Mouse (Mus musculus): Measurements from ENCODE around the gene D10Jhu81e. TPM values are rescaled to one million over a fixed set of nuclear protein-coding genes. Genes with fewer than 3 reads are reported as not detected.
A peak's percentile ranks its signal among the peaks of the same experiment; 100 is the strongest.
"Not testable (repeated sequence)": the region's sequence is repeated elsewhere in the genome, so short reads cannot be mapped to it uniquely, and the experiment has no call there.

Gene D10Jhu81e
- 100 to 1,000 TPM; 124 to 134 TPM for total RNA-seq (2021)
- long read RNA-seq, experiment 1, partial matches to known transcripts, result 0 of 2 reads
- long read RNA-seq, experiment 1, other reads (novel, unspliced or antisense), result 1 of 2 reads
- long read RNA-seq, experiment 2, transcript D10Jhu81e-201 (7 exons, 1,378 nt), result major isoform, 7 of 11 reads
- long read RNA-seq, experiment 2, partial matches to known transcripts, result 0 of 11 reads
- long read RNA-seq, experiment 2, other reads (novel, unspliced or antisense), result 4 of 11 reads

GRCm38 (mm10) chr10:78169281-78170042 is at the start of gene D10Jhu81e:
Gene D10Jhu81e, minus strand, starts transcription at chr10:78169782.
- TF ChIP-seq CTCF (conservative IDR thresholded peaks at IDR 0.05), result no peak; the same call in 1 of the 2 replicates
- Histone ChIP-seq H3K4me3 (peak within 1 kb of the TSS; percentile 99), H3K27ac (peak within 1 kb of the TSS; percentile 98)
- peak; percentile 99 to 100 for DNase-seq (ENCODE audit: low spot score in 2 of 2)

- TF ChIP-seq CTCF (conservative IDR thresholded peaks at IDR 0.05), result no peak
- Histone ChIP-seq H3K4me3 (no peak overlapping the region), H3K27ac (peak overlapping the region; percentile 76; the same call in 1 of the 2 replicates)
- peak in 1 of 2 experiments; percentile 23 for DNase-seq (ENCODE audit: low spot score in 2 of 2)
These were observed 49.0 kb upstream of the D10Jhu81e start for GRCm38 (mm10) chr10:78218576-78218975.

- TF ChIP-seq CTCF (conservative IDR thresholded peaks at IDR 0.05), result no peak
- H3K4me3 ChIP-seq, result no peak overlapping the region
- H3K27ac ChIP-seq, result no peak overlapping the region
- DNase-seq (ENCODE audit: low spot score in 2 of 2), result no peak
These were observed 46.9 kb upstream of the D10Jhu81e start for GRCm38 (mm10) chr10:78216376-78217083.

GRCm38 (mm10) chr10:78214371-78214770 is 44.8 kb upstream of the D10Jhu81e start:
- TF ChIP-seq CTCF (conservative IDR thresholded peaks at IDR 0.05), result no peak
- DNase-seq (ENCODE audit: low spot score in 2 of 2), result no peak
- H3K4me3 ChIP-seq, result no peak overlapping the region
- no peak overlapping the region for H3K27ac ChIP-seq

- TF ChIP-seq CTCF (conservative IDR thresholded peaks at IDR 0.05), result peak; percentile 74
- Histone ChIP-seq H3K27ac (no peak overlapping the region), H3K4me3 (no peak overlapping the region)
- peak in 1 of 2 experiments; percentile 59 for DNase-seq (ENCODE audit: low spot score in 2 of 2)
These were observed 41.7 kb upstream of the D10Jhu81e start for GRCm38 (mm10) chr10:78211311-78211710.

- H3K4me3 ChIP-seq, result no peak overlapping the region
- DNase-seq (ENCODE audit: low spot score in 2 of 2), result no peak
- no peak overlapping the region for H3K27ac ChIP-seq
- no peak for TF ChIP-seq CTCF (conservative IDR thresholded peaks at IDR 0.05)
These were observed 31.6 kb upstream of the D10Jhu81e start for GRCm38 (mm10) chr10:78201182-78201581.

GRCm38 (mm10) chr10:78192933-78193332 is 23.4 kb upstream of the D10Jhu81e start:
- Histone ChIP-seq H3K4me3 (no peak overlapping the region), H3K27ac (no peak overlapping the region)
- TF ChIP-seq CTCF (conservative IDR thresholded peaks at IDR 0.05), result no peak
- no peak for DNase-seq (ENCODE audit: low spot score in 2 of 2)

GRCm38 (mm10) chr10:78186076-78186475 is 16.5 kb upstream of the D10Jhu81e start:
- DNase-seq (ENCODE audit: low spot score in 2 of 2); H3K4me3 ChIP-seq; H3K27ac ChIP-seq: not testable (repeated sequence)

GRCm38 (mm10) chr10:78185381-78185725 is 15.8 kb upstream of the D10Jhu81e start:
- TF ChIP-seq CTCF (conservative IDR thresholded peaks at IDR 0.05), result no peak
- H3K27ac ChIP-seq, result peak overlapping the region; percentile 93
- H3K4me3 ChIP-seq, result peak overlapping the region; percentile 92
- DNase-seq (ENCODE audit: low spot score in 2 of 2), result no peak

- H3K27ac ChIP-seq, result peak within 1 kb of the TSS; percentile 93
- TF ChIP-seq CTCF (conservative IDR thresholded peaks at IDR 0.05), result peak; percentile 39
- peak; percentile 89 to 90 for DNase-seq (ENCODE audit: low spot score in 2 of 2)
- H3K4me3 ChIP-seq, result peak within 1 kb of the TSS; percentile 92
These were observed 15.2 kb upstream of the D10Jhu81e start, which contains the start of gene Pwp2 for GRCm38 (mm10) chr10:78184531-78185380. Gene Pwp2, minus strand, starts transcription at chr10:78185149.

- no peak for TF ChIP-seq CTCF (conservative IDR thresholded peaks at IDR 0.05)
- H3K27ac ChIP-seq, result no peak overlapping the region
- no peak overlapping the region for H3K4me3 ChIP-seq
- no peak for DNase-seq (ENCODE audit: low spot score in 2 of 2)
These were observed 14.0 kb upstream of the D10Jhu81e start for GRCm38 (mm10) chr10:78183577-78183976.

GRCm38 (mm10) chr10:78182321-78182720 is 12.7 kb upstream of the D10Jhu81e start:
- TF ChIP-seq CTCF (conservative IDR thresholded peaks at IDR 0.05), result no peak
- Histone ChIP-seq H3K4me3 (no peak overlapping the region), H3K27ac (no peak overlapping the region)
- DNase-seq (ENCODE audit: low spot score in 2 of 2), result no peak

All from layer of hippocampus, adult 2 months (tissue).